Mouse (Mus musculus) MEL (cell line): ENCODE results near the gene Igfn1. TPM values are rescaled to one million over a fixed set of nuclear protein-coding genes. Genes with fewer than 3 reads are reported as not detected.

Experiments used
- DNase-seq: peaks from one replicate; pipeline ENCODE4 v3.0.0; 2011; ENCODE audit warnings: low read depth, low spot score
- H3K27ac ChIP-seq: 2 replicates; pipeline ENCODE4 v1.5.1; 2012; ENCODE audit warnings: low read depth, mild to moderate bottlenecking, control low read depth, low read length, moderate library complexity; ENCODE audit not compliant: control insufficient read depth
- H3K27me3 ChIP-seq, 2 experiments: fragments of 150-350 bp in 1 of 2; sonication (generic) in 1 of 2; 2 replicates each; pipeline ENCODE4 v1.6.1; 2012; ENCODE audit warnings: low read length in 2 of 2, mild to moderate bottlenecking in 2 of 2, improper control_type of control experiment in 1 of 2, moderate library complexity in 1 of 2; ENCODE audit not compliant: insufficient read depth in 2 of 2, control insufficient read depth in 1 of 2
- H3K36me3 ChIP-seq, 2 experiments: 2 replicates each; pipeline ENCODE4 v1.6.1; 2012 to 2014; ENCODE audit warnings: low read length in 2 of 2, improper control_type of control experiment in 1 of 2, inconsistent platforms in 1 of 2, mild to moderate bottlenecking in 1 of 2; ENCODE audit not compliant: insufficient read depth in 2 of 2, control insufficient read depth in 1 of 2
- H3K4me1 ChIP-seq, 2 experiments: fragments of 150-350 bp in 1 of 2; sonication (generic) in 1 of 2; 2 replicates each; pipeline ENCODE4 v1.6.1; 2012; ENCODE audit warnings: low read length in 2 of 2, improper control_type of control experiment in 1 of 2, mild to moderate bottlenecking in 1 of 2; ENCODE audit not compliant: insufficient read depth in 2 of 2, control insufficient read depth in 1 of 2
- H3K4me3 ChIP-seq, 2 experiments: fragments of 150-350 bp in 1 of 2; sonication (generic) in 1 of 2; 2 replicates each; pipeline ENCODE4 v1.5.1; 2012; ENCODE audit warnings: low read depth in 2 of 2, low read length in 2 of 2, mild to moderate bottlenecking in 2 of 2, moderate library complexity in 2 of 2, control low read depth in 1 of 2, improper control_type of control experiment in 1 of 2; ENCODE audit not compliant: control insufficient read depth in 1 of 2, insufficient read depth in 1 of 2
- H3K79me2 ChIP-seq: 2 replicates; pipeline ENCODE4 v1.6.1; 2012; ENCODE audit warnings: mild to moderate bottlenecking, low read length, moderate library complexity; ENCODE audit not compliant: control insufficient read depth, poor library complexity, insufficient read depth
- H3K9ac ChIP-seq: 2 replicates; pipeline ENCODE4 v1.6.1; 2012; ENCODE audit warnings: low read depth, mild to moderate bottlenecking, control low read depth, low read length, moderate library complexity; ENCODE audit not compliant: control insufficient read depth, poor library complexity, severe bottlenecking
- H3K9me3 ChIP-seq: fragments of 150-350 bp; sonication (generic); replicated peaks from 2 replicates; pipeline ENCODE4 v1.6.1; 2012; ENCODE audit warnings: mild to moderate bottlenecking, low read length, improper control_type of control experiment, moderate library complexity; ENCODE audit not compliant: insufficient read depth
- BHLHE40 ChIP-seq: IDR thresholded peaks from 2 replicates; pipeline ENCODE4 v1.6.1; 2012; ENCODE audit warnings: low read depth, mild to moderate bottlenecking, inconsistent platforms, low read length, improper control_type of control experiment, borderline replicate concordance
- CHD1 ChIP-seq: IDR thresholded peaks from 2 replicates; pipeline ENCODE4 v1.6.1; 2012; ENCODE audit warnings: low read depth, mild to moderate bottlenecking, inconsistent platforms, low read length, improper control_type of control experiment
- CHD2 ChIP-seq: IDR thresholded peaks from 2 replicates; pipeline ENCODE4 v1.6.1; 2011; ENCODE audit warnings: low read length, improper control_type of control experiment
- ELF1 ChIP-seq: IDR thresholded peaks from 2 replicates; pipeline ENCODE4 v1.6.1; 2014; ENCODE audit warnings: low read depth, mild to moderate bottlenecking, inconsistent platforms, low read length, improper control_type of control experiment, moderate library complexity
- EP300 ChIP-seq, 2 experiments: IDR thresholded peaks; 2 replicates each; pipeline ENCODE4 v1.6.1; 2011; ENCODE audit warnings: improper control_type of control experiment in 2 of 2, low read length in 2 of 2, low read depth in 1 of 2, mild to moderate bottlenecking in 1 of 2
- ETS1 ChIP-seq: IDR thresholded peaks from 2 replicates; pipeline ENCODE4 v1.6.1; 2012; ENCODE audit warnings: low read depth, mild to moderate bottlenecking, inconsistent platforms, low read length, improper control_type of control experiment, moderate library complexity
- GATA1 ChIP-seq: IDR thresholded peaks from 2 replicates; pipeline ENCODE4 v1.6.1; 2011; ENCODE audit warnings: low read depth, low read length, improper control_type of control experiment
- HCFC1 ChIP-seq: IDR thresholded peaks from 2 replicates; pipeline ENCODE4 v1.6.1; 2012; ENCODE audit warnings: low read depth, mild to moderate bottlenecking, inconsistent platforms, low read length, improper control_type of control experiment, moderate library complexity
- JUND ChIP-seq: IDR thresholded peaks from 2 replicates; pipeline ENCODE4 v1.6.1; 2011; ENCODE audit warnings: low read depth, mild to moderate bottlenecking, improper control_type of control experiment, low read length
- MAZ ChIP-seq: IDR thresholded peaks from 2 replicates; pipeline ENCODE4 v1.6.1; 2012; ENCODE audit warnings: low read depth, mild to moderate bottlenecking, inconsistent platforms, low read length, improper control_type of control experiment
- MEF2A ChIP-seq: IDR thresholded peaks from 2 replicates; pipeline ENCODE4 v1.6.1; 2014; ENCODE audit warnings: low read depth, mild to moderate bottlenecking, inconsistent platforms, low read length, improper control_type of control experiment; ENCODE audit not compliant: poor library complexity, insufficient replicate concordance, severe bottlenecking; ENCODE audit errors: extremely low read depth
- NRF1 ChIP-seq: IDR thresholded peaks from 2 replicates; pipeline ENCODE4 v1.6.1; 2014; ENCODE audit warnings: low read depth, mild to moderate bottlenecking, inconsistent platforms, low read length, improper control_type of control experiment, moderate library complexity; ENCODE audit not compliant: poor library complexity, insufficient read depth, severe bottlenecking
- POLR2A ChIP-seq, 2 experiments: IDR thresholded peaks; 2 replicates each; pipeline ENCODE4 v1.6.1; 2011 to 2012; ENCODE audit warnings: low read length in 2 of 2, mild to moderate bottlenecking in 2 of 2, control low read depth in 1 of 2, improper control_type of control experiment in 1 of 2, low read depth in 1 of 2, moderate library complexity in 1 of 2; ENCODE audit not compliant: control insufficient read depth in 1 of 2, insufficient read depth in 1 of 2, poor library complexity in 1 of 2
- POLR2AphosphoS2 ChIP-seq: IDR thresholded peaks from 2 replicates; pipeline ENCODE4 v1.6.1; 2011; ENCODE audit warnings: low read length, improper control_type of control experiment
- POLR2AphosphoS5 ChIP-seq: IDR thresholded peaks from 2 replicates; pipeline ENCODE4 v1.6.1; 2012; ENCODE audit warnings: low read depth, borderline replicate concordance, mild to moderate bottlenecking, inconsistent platforms, low read length, moderate library complexity, mixed read lengths
- RCOR1 ChIP-seq: IDR thresholded peaks from 2 replicates; pipeline ENCODE4 v1.6.1; 2012; ENCODE audit warnings: low read depth, mild to moderate bottlenecking, inconsistent platforms, low read length, improper control_type of control experiment
- SMC3 ChIP-seq: IDR thresholded peaks from 2 replicates; pipeline ENCODE4 v1.6.1; 2011; ENCODE audit warnings: low read depth, low read length, improper control_type of control experiment
- TAL1 ChIP-seq: IDR thresholded peaks from 2 replicates; pipeline ENCODE4 v1.6.1; 2012; ENCODE audit warnings: mild to moderate bottlenecking, inconsistent platforms, low read length, moderate library complexity, mixed read lengths
- USF2 ChIP-seq, 2 experiments: IDR thresholded peaks; 2 replicates each; pipeline ENCODE4 v1.6.1; 2011 to 2012; ENCODE audit warnings: improper control_type of control experiment in 2 of 2, low read length in 2 of 2, borderline replicate concordance in 1 of 2, inconsistent platforms in 1 of 2, low read depth in 1 of 2, mild to moderate bottlenecking in 1 of 2; ENCODE audit not compliant: insufficient read depth in 1 of 2
- ZC3H11A ChIP-seq: IDR thresholded peaks from 2 replicates; pipeline ENCODE4 v1.6.1; 2012; ENCODE audit warnings: low read depth, mild to moderate bottlenecking, inconsistent platforms, low read length, improper control_type of control experiment
- ZKSCAN1 ChIP-seq: IDR thresholded peaks from 2 replicates; pipeline ENCODE4 v1.6.1; 2012; ENCODE audit warnings: low read depth, mild to moderate bottlenecking, inconsistent platforms, low read length, improper control_type of control experiment, moderate library complexity
- ZNF384 ChIP-seq: IDR thresholded peaks from 2 replicates; pipeline ENCODE4 v1.6.1; 2012; ENCODE audit warnings: low read depth, mild to moderate bottlenecking, inconsistent platforms, low read length, improper control_type of control experiment
- polyA plus RNA-seq, 2 experiments: library from polyadenylated mRNA; stranded (reverse) in 1 of 2; unstranded in 1 of 2; fragments of >175 nt in 1 of 2; fragments of >200 nt in 1 of 2; gene quantifications; 2 replicates each; pipeline versions ENCODE4 v1.2.1 to v1.2.4; 2012; ENCODE audit warnings: low replicate concordance in 2 of 2, low read depth in 1 of 2; ENCODE audit not compliant: insufficient read length in 2 of 2, insufficient read depth in 1 of 2, missing spikeins in 1 of 2
- total RNA-seq: library from RNA; depleted of rRNA; stranded (reverse); fragments of 300-350 nt; gene quantifications from 2 replicates; pipeline ENCODE4 v1.2.3, GENCODE M21; 2012

Gene Igfn1
- total and polyA plus RNA-seq, 3 experiments: 0.14 to 0.15 TPM; not detected in 1

DNA sequence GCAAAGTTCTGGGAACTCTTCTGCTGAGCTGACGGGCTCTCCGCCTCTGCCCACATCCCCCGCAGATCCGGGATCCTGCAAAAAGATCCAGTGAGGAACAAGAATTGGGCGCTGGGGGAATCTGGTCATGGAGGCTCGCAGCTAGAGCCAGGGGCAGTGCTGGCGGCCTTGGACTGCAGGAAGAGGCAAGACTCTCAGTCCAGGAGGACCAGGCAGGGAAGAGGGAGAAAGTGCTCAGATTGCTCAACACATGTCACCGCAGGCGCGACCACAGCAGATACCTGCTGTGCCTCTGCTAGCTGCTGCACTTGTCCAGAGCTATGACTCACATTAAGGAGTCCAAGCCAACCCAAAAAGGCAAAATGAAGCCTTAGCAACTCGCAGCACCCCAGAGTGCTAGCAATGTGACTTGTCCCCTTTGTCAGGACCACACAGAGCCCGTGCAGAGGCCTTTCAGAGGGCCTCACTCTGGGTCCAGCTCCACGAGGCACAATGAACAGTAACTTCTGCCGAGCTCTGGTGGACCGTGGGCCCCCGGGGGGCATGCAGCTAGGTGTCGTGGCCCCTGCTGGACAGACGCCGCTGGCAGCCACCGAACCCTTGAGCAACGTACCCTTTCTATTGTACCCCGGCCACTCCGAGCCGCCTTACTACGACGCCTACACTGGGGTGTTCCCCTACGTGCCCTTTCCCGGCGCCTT is 44.3 kb upstream of the Igfn1 start, which contains the start of gene Ascl5:
Ascl5 (plus strand) TSS at position 493 of the 701 bp plus-strand sequence.
- TF ChIP-seq ZC3H11A (no peak), RCOR1 (no peak), MAZ (no peak), CHD1 (no peak), ZNF384 (no peak), ELF1 (no peak), JUND (no peak), POLR2AphosphoS2 (no peak), TAL1 (no peak), USF2 (IDR thresholded peaks at IDR 0.05; ENCODE audit: borderline replicate concordance in 1 of 2, insufficient read depth in 1 of 2, low read depth in 1 of 2, low read length in 2 of 2) (no peak), POLR2A (IDR thresholded peaks at IDR 0.05; ENCODE audit: control insufficient read depth in 1 of 2, insufficient read depth in 1 of 2, low read depth in 1 of 2, low read length in 2 of 2, poor library complexity in 1 of 2) (no peak), POLR2AphosphoS5 (no peak), HCFC1 (no peak), SMC3 (no peak), ETS1 (no peak), ZKSCAN1 (no peak), GATA1 (no peak)
- DNase-seq: no peak
- no peaks in the 10 kb centered on the region for H3K79me2 ChIP-seq
- H3K9ac ChIP-seq: no peak within 1 kb of the TSS
- no peaks in the 10 kb centered on the region; a peak in 1 of 4 replicates for H3K27me3 ChIP-seq
- peaks cover 2 to 13% of the 10 kb centered on the region in 2 experiments; a peak in 3 of 4 replicates for H3K4me1 ChIP-seq
- no peak within 1 kb of the TSS for H3K4me3 ChIP-seq
- H3K36me3 ChIP-seq: peaks cover 0 to 12% of the 10 kb centered on the region in 2 experiments; a peak in 2 of 4 replicates
- H3K9me3 ChIP-seq: no peaks in the 10 kb centered on the region
- H3K27ac ChIP-seq: no peak within 1 kb of the TSS

DNA sequence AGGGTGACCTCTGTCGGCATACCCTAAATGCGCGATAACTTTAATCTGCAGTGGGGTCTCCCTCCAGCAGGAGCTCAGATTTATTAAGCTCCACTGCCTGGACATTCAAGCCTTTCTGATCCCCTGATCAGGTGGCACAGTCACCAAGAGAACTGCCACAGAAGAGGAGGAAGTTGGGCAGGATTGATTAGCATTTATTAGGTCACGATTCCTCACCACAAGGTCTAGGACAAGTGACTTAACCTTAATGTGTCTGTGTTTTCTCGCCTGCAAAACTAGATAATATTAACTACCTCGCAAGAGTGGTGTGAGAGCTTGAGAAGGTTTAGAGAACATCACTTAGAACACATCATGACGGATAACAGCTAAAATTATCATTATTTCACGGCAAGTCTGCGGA is 41.8 kb upstream of the Igfn1 start:
- H3K9me3 ChIP-seq: no peaks in the 10 kb centered on the region
- H3K36me3 ChIP-seq: peaks cover 0 to 12% of the 10 kb centered on the region in 2 experiments; a peak in 2 of 4 replicates
- no peak overlapping the region for H3K9ac ChIP-seq
- H3K27ac ChIP-seq: no peak overlapping the region
- no peaks in the 10 kb centered on the region for H3K79me2 ChIP-seq
- H3K4me1 ChIP-seq: peaks cover 2 to 13% of the 10 kb centered on the region in 2 experiments; a peak in 3 of 4 replicates
- DNase-seq: peak; percentile 30
- TF ChIP-seq MEF2A: no peak
- TF ChIP-seq EP300 (IDR thresholded peaks at IDR 0.05; ENCODE audit: low read depth in 1 of 2, low read length in 2 of 2): peak in 1 of 2 experiments; percentile 34; a peak in 1 of 4 replicates
- peak; percentile 43; the same call in 1 of the 2 replicates for TF ChIP-seq BHLHE40
- TF ChIP-seq CHD2: no peak
- no peak for TF ChIP-seq NRF1
- no peak for TF ChIP-seq ELF1
- TF ChIP-seq, all 39 proteins: peak for 2
- Histone ChIP-seq H3K4me3 (no peak overlapping the region), H3K27me3 (no peaks in the 10 kb centered on the region)
